Mouse (Mus musculus): ENCODE results near the gene Rassf2.

The Rassf2 gene

DNA sequence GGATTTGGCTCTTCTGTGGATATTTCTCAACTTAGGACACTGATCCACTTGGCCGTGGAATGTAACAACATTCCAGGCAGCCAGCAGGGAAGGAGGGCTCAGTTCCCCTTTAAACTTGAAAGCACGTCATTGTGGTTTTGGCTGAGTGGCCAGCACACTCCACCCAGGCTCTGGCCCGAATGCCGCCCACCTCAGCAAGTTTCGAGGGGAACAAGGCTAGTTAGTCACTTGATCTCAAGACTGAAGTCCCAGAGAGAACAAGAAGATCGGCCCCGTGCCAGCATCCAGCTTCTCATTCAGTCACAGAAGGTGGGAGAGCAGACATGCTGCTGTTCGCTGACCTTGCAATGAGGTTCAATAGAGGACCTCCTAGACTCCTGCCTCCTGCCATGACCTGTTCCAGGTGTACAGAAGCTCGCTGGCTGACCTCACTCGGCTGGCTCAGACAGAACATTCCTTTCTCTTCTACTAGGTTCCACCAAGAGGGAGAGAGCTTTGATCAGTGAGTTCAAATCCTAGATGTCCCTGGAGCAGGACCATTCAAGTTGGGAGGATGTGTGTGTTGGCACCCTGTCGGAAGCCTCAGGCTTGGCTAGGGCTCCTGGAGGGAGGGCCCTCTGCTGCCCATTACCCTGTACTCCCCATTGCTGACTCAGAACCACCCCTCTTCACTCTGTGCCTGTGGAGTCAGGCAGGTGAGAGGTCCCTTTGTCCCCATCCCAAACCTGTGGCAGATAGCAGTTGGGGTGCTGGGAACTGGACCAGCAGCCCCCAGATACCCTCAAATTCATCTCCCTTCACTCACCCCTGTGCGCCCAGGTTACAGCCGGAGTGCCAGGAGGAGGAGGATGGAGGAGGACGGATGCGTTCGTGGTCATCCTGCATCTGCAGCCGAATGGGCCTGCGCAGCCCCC is 23.2 kb downstream of the Rassf2 start:
- no peak for DNase-seq (ENCODE audit: extremely low spot score, low spot score)

- no peak for DNase-seq (ENCODE audit: extremely low spot score, low spot score)
Observed at GRCm38 (mm10) chr2:132005445-132005844, 24.6 kb downstream of the Rassf2 start.

DNA sequence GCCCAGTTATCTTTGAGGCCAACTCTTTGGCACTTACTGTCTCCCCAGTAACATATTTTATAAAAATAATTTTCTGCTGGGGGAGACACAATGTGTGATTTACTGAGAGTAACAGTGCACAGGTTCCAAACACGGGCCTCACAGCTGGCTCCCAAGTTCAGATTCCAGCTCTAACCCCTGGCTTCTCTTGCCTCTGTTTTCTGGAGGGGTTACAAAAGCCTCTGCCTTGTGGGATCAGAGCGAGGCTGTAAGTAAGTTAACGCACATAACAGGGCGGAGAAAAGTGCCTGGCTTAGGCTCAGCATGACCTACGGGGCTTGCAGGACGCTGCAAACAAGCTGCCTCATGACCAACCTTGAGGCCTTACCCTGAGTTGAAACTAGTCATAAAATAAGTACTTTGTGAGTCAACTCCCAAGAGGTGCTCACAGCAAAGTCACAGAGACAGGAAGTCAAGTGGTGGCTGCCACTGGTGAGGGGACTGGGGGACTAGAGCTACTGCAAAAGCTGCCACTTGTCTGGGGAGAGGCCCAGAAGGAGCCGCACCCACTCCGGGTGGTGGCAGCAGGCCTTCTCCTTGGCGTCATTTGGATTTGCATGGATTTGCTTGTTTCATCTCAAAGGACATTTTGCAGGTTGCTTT is 25.4 kb downstream of the Rassf2 start:
- no peak for DNase-seq (ENCODE audit: extremely low spot score, low spot score)

DNA sequence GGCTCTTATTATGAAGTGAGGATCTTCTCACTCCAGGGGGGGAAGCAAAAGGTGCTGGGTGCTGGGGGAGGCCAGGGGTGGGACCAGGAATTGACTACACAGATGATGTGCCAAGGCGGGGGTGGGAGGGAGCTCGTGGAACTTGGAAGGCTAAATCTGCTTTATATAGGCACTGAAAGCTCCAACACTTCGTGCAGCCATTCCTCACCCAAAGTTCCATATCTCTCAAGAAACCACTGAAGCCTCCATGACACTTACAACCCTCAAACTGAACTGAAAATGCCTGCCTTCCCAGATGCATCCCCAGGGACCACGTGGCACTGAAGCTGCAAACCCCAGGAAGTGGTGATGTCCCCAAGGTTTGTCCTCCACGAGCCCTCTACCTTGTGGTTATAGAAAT is 26.1 kb downstream of the Rassf2 start:
- no peak for DNase-seq (ENCODE audit: extremely low spot score, low spot score)

DNA sequence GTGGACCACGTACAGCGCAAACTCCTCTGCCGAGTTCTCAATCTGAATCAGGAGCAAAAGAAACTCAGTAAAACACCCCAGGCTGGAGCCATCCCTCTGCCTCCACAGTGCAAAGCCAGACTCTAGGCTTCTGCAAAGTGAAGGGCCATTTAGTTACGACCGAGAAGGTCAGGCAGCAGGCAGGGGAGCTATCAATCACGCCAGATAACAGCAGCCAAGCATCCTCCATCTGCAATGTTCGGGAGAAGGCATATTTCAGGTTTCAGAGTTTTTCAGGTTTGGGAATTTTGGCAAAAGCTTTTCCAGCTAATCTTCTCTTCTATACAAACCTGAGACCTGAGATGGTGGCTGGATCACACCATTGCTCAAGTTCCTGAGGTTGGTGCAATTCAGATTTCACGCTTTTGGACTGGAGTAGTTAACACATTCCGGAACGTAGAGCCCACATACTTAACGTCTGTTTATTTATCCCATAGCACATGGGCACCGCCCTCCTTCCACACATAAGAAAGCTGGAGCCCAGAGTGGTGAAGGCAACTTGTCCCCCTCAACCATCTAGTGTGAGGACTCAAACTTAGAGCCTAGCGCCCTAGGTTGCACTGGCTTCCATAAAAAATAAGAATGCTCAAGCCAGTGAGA is 28.2 kb downstream of the Rassf2 start:
- peak; percentile 26 for DNase-seq (ENCODE audit: extremely low spot score, low spot score)

DNA sequence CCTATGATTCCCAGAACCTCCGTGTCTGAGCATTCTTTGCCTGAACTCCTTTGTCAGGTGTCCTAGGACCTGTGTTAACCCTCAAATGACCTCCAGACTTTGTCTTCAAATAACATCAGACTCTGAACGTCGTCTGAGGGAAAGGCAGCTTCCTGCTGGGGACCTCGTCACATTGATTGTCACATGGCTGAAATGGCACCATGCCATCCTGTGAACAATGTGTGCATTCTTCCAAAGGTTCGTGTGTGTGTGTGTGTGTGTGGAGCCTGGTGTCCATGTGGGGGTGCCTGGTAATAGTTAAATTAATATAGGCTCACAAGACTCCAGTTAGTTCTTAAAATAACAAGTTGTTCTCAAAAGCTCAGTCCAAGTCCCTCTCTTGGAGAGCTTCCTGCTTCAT is 32.7 kb downstream of the Rassf2 start:
- no peak for DNase-seq (ENCODE audit: extremely low spot score, low spot score)

- no peak for DNase-seq (ENCODE audit: extremely low spot score, low spot score)
Observed at GRCm38 (mm10) chr2:131996369-131996768, 33.7 kb downstream of the Rassf2 start.

DNA sequence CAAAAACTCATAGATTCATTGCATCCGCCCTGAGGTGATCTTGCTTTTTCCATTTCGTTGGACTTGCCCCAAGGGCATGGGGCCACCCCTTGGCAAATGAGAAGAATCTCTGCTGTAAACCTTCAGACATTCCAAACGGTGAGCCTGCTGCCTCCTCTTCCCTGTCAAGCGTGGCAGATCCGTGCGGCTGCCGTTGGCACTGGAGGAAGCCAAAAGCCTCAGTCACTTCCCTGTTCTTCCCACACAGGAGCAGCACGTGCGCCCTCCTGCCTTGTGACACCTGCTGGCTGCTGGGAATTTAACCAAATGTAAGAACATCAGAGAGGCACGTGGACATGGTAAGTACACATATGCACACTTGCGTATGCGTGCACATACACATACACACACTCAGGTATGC is 34.3 kb downstream of the Rassf2 start:
- DNase-seq (ENCODE audit: extremely low spot score, low spot score): no peak

DNA sequence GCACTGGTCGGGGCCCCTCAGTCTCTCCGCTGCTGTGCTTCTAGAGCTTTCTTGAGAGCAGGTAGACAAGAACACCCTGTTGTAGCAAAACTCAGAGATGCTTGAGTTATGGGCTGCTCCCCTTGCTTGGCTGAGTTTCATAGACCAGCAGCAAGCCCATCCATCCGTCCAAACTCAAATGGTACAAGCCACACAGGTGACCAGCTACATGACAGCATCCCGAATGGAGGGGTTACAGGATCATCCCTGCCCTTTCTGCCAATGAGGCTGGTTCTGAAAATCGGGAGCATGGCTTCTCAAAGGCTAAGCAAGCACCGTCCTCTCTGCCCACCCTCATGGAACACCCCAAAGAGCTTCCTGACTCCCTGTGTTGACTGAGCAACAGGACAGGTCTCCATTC is 35.1 kb downstream of the Rassf2 start:
- no peak for DNase-seq (ENCODE audit: extremely low spot score, low spot score)

GRCm38 (mm10) chr2:131993563-131994088 is 36.4 kb downstream of the Rassf2 start:
- no peak for DNase-seq (ENCODE audit: extremely low spot score, low spot score)

DNA sequence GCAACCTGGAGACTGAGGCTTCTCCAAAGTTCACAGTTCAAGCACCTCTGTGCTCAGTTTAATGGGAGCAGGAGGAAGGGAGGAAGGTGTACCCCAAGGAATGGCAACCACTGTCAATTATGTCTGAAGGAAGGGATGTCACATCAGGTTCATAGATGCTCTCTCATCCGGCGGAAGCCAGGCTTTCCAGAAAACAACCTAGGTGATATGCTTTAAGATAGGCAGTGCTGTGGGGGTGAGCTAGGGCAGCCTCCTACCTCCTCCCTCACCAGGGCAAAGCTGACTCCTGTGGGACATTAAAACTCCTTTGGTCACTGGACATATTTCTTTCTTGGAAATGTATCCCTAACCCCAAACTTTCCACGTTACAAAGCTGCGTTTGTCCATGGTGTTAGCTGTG is 36.9 kb downstream of the Rassf2 start:
- DNase-seq (ENCODE audit: extremely low spot score, low spot score): no peak

GRCm38 (mm10) chr2:131992487-131992886 is 37.6 kb downstream of the Rassf2 start:
- no peak for DNase-seq (ENCODE audit: extremely low spot score, low spot score)

DNA sequence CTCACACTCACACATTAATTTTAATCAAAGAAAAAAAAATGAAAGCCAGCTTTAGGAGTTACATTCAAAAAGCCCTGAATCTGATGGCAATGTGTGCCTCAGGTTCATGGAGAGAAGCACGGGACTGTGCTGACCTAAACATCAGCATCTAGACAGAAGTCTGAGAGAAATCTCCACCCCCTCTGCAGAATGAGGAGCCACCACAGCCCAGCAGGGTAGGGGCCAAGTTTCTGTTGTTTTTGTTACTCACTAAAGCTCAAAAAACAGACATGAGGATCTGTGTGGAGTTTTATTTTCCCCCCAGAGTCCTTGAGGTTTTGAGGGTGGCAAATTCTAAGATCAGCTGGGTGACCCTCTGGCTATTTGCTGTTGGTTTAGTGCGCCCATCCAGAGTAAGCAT is 41.5 kb downstream of the Rassf2 start:
- no peak for DNase-seq (ENCODE audit: extremely low spot score, low spot score)

DNA sequence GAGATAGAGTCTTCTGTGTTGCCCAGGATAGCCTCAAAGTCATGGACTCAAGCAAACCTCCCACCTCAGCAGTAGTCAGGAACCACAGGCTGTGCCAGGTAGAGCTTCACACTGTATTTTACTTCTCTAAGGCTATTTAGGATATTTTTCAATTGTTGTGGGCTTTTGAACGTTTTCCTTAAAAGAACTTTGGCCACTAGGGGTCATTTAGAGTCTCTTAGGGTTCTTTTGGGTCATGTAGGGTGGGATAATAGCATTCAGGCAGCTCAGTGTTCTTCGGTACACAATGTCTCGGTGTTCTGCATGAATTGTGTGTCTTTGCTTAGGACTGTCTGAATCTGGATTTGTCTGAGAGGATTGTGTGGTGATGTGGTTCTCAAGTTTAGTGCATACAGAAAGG is 42.1 kb downstream of the Rassf2 start:
- DNase-seq (ENCODE audit: extremely low spot score, low spot score): no peak

DNA sequence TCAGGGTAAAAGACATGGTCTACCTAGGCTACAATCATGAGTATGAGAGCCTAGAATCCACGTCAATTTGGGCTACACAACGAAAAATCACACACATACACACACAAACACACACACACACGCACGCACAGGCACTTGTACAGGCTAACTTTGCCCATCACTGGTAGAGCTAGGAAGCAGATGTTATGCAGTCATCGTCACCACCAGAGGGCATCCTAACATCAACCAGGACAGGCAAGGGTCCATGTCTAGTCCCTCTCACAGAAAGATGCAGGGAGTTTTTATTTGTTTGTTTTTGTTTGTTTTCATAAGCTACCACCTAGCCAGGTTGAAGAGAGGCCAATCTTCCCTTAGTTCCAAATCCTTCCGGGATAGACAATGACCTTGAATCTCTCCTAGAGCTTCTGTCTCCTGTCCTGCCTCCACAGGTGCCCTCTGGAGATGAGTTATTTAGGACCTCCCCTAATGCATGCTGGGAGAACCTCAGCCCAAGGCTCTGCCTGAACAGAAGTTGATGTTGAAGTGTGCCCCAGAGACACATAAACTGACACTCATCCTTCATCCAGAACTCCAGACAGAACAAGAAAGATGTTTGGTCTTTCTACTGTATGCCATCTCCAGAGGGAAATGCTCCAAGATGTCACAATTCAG is 47.4 kb downstream of the Rassf2 start:
- peak; percentile 64 for DNase-seq (ENCODE audit: extremely low spot score, low spot score)

GRCm38 (mm10) chr2:131980866-131981265 is 49.2 kb downstream of the Rassf2 start:
- no peak for DNase-seq (ENCODE audit: extremely low spot score, low spot score)

DNA sequence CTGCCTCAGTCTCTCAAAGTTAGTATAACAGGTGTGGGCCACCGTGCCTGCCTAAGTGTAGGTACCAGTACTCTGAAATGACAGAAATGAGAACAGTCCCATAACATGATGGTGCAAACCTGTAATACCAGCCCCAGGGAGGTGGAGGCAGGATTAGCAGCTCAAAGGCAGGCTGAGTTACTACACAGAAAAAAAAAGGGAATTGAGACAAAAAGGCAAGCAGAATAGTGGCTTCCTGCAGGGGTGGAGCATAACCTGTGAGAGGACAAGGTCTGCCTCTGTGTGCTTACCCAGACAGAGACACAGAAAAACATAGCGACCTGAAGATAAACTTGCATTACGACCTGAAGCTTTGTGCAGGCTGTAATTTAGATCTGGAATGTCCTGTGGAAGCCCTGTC is 53.4 kb downstream of the Rassf2 start:
- DNase-seq (ENCODE audit: extremely low spot score, low spot score): no peak

DNA sequence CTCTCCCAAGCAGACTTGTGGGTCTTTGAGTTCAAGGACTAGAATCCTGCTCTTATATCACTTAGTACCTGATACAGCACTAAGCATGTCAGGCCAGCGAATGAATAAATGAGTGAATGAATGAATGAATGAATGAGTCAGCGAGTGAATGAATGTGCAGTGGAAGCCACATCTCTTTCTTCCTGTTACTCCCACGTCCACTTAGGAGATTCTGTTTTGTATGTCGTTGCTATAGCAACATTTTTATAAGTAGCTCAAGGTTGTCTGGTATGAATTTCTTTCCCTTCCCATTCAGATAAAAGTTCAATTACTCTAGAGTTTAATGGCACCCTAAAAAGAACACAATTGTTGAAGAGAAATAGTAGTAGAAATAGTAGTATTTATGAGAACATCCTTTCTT is 59.0 kb downstream of the Rassf2 start:
- no peak for DNase-seq (ENCODE audit: extremely low spot score, low spot score)

DNA sequence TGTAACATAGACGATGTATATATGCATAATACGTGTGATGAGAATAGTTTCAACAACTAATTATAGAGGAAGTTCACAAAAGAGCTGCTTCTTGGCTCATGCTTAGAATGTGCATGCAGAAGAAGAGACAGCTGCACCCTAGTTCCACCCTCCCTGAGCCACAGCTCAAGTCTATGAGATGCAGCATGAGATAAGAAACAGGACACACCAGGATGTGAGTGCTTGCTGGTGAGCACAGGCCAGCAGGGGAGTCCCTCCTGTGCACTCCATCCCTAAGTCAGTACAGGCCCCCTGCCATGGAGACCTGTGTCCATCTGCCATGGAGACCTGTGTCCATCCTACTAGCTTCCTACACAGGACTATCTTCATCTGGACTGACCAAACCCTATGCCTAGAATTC is 59.5 kb downstream of the Rassf2 start:
- DNase-seq (ENCODE audit: extremely low spot score, low spot score): no peak

DNA sequence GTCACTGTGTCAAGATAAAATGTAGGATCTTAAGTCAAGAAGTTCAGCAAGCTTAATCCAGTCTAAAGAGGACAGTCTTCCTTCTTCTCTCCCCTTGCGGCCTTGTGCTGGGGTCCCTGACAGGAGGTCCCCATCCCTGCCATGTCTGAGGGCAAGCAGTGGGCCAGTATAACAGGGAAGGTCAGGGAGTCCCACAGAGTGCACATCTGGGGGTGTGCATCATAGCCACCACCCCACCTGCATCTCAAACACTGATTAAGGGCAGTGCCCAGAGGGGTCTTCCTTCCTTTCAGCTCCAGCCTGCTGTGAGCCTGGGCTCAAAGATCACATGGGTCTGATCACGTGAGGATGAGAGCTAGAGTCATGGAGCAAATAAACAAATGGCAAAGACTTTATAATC is 68.4 kb downstream of the Rassf2 start:
- no peak for DNase-seq (ENCODE audit: extremely low spot score, low spot score)

DNA sequence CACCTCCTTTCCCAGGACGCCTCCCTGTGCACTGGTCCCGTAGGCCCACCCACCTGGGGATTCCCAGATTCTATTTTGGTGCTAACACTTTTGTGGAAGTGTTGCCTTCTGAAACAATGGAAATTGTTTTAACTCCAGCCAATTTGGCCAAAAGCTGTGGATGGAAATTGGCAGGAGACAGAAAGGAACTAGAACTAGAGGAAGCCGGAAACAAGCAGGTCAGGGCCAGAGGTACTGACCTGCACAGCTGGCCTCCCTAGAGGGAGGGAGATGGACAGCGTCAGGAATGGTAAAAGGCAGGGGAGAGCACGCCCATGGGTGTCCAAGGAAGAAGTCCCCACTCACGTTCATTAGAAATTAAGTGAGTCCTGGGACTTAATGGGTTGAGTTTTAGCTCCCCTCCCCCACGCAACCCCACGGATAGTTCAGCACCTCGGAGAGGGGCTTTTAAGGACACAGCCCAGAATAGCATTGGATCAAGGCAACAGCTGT is 72.3 kb downstream of the Rassf2 start:
- DNase-seq (ENCODE audit: extremely low spot score, low spot score): peak; percentile 35

Data from neural tube, embryonic 10.5 days (tissue).